Mouse (Mus musculus) cortical plate, adult 2 months (tissue): ENCODE measurements around the gene Zbtb16. TPM values are rescaled to one million over a fixed set of nuclear protein-coding genes. Genes with fewer than 3 reads are reported as not detected.

Experiments
- H3K27ac ChIP-seq: fragments of 200-500 bp; 2 replicates; pipeline ENCODE4 v1.5.1; 2012; ENCODE audit warnings: low read length, control low read depth, inconsistent platforms; ENCODE audit not compliant: insufficient read depth
- H3K4me1 ChIP-seq: fragments of 200-500 bp; 2 replicates; pipeline ENCODE4 v1.6.1; 2011; ENCODE audit warnings: low read length; ENCODE audit not compliant: control insufficient read depth, insufficient read depth
- H3K4me3 ChIP-seq: fragments of 200-500 bp; 2 replicates; pipeline ENCODE4 v1.5.1; 2011; ENCODE audit warnings: mild to moderate bottlenecking, low read length, control low read depth; ENCODE audit not compliant: insufficient read depth
- CTCF ChIP-seq: fragments of 200-500 bp; IDR thresholded peaks from 2 replicates; pipeline ENCODE4 v1.5.1; 2011; ENCODE audit warnings: mild to moderate bottlenecking, control low read depth, low read length; ENCODE audit not compliant: insufficient read depth; ENCODE audit errors: extremely low read depth
- POLR2A ChIP-seq: fragments of 200-500 bp; IDR thresholded peaks from 2 replicates; pipeline ENCODE4 v1.6.1; 2011; ENCODE audit warnings: mild to moderate bottlenecking, low read length, control low read depth; ENCODE audit not compliant: insufficient read depth; ENCODE audit errors: extremely low read depth
- polyA plus RNA-seq: library from polyadenylated mRNA; depleted of rRNA; stranded (reverse); fragments of >200 nt; gene quantifications from 2 replicates; pipeline ENCODE4 v1.2.3, GENCODE M21; 2012

Zbtb16 gene
- polyA plus RNA-seq, 1 experiment, result 22.0 TPM

GRCm38 (mm10) chr9:48753881-48754280, 82.1 kb downstream of the Zbtb16 start:
- Histone ChIP-seq H3K4me3 (no peak overlapping the region), H3K27ac (no peak overlapping the region), H3K4me1 (peaks cover 4% of the 10 kb centered on the region)
- TF ChIP-seq CTCF (no peak), POLR2A (no peak)

- TF ChIP-seq POLR2A (no peak), CTCF (no peak)
- Histone ChIP-seq H3K4me1 (peaks cover 4% of the 10 kb centered on the region), H3K27ac (no peak overlapping the region), H3K4me3 (no peak overlapping the region)
Observed at GRCm38 (mm10) chr9:48751900-48752299, 84.1 kb downstream of the Zbtb16 start.

GRCm38 (mm10) chr9:48749666-48750065, 86.4 kb downstream of the Zbtb16 start:
- Histone ChIP-seq H3K27ac (no peak overlapping the region; the same call in 1 of the 2 replicates), H3K4me3 (no peak overlapping the region), H3K4me1 (peaks cover 7% of the 10 kb centered on the region)
- no peak for TF ChIP-seq CTCF

DNA sequence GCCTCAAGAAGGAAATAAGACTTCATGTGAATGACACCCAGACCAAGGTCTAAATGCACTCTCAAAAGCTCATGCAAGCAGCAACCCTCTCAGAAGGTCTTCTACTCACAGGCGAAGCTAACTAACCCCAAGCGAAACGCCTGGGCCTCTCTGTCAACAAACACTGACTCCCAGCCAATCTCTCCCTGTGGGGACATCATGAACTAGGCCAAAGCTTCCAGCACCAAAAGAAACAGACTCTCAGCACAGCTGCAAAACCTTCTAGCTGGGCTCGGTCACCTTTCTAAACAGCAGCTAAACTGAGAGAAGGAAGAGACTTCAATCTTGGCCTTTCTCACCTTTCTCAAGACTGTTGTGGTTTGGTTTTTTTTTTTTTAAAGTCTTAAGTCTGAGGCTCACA, 86.9 kb downstream of the Zbtb16 start:
- Histone ChIP-seq H3K4me1 (peaks cover 12% of the 10 kb centered on the region), H3K27ac (peak overlapping the region; percentile 33; the same call in 1 of the 2 replicates), H3K4me3 (no peak overlapping the region)
- no peak for TF ChIP-seq CTCF
- TF ChIP-seq POLR2A, result no peak

DNA sequence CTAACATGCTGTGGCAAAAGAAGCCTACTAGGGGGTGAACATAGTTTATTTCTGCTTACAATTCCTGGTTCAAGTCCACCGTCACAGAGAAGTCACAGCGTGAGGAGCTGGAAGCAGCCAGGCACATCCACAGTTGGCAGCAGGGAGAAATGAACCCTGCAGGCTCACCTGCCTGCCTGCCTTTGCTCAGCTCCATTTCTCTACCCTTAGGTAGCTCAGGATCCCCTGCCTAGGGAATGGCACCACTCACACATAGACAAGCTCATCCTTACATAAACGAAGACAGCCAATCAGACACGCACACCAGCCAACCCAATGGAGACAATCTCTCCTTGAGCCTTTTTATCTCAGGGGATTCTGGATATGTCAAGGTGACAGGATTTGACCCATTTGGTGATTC, 87.3 kb downstream of the Zbtb16 start:
- 0 out of 2 replicates have a peak overlapping the region, but pooled peaks have one; percentile 33 for H3K27ac ChIP-seq
- H3K4me3 ChIP-seq, result no peak overlapping the region
- no peak for TF ChIP-seq POLR2A
- TF ChIP-seq CTCF, result no peak
- H3K4me1 ChIP-seq, result peaks cover 10% of the 10 kb centered on the region

DNA sequence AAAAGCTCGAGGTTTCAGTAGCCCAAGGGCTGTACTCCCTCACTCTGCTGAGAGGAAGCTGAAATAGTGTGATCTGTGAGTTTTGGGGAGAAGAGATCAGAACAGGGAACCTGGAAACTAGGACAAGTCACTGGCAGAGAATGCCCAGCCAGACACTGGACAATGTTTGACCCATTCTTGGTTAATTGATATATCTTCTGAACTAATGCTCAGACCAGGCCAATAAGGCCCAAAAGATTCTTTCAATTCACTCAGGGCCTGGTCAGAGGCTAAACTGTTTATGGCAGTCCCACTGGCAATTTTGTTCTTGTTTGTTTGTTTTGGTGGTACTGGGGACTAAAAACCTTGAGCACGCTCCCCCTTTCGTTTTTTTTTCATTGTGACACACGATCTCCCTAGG, 87.8 kb downstream of the Zbtb16 start:
- Histone ChIP-seq H3K4me1 (peaks cover 8% of the 10 kb centered on the region), H3K27ac (no peak overlapping the region), H3K4me3 (no peak overlapping the region)
- TF ChIP-seq POLR2A (no peak), CTCF (no peak)

DNA sequence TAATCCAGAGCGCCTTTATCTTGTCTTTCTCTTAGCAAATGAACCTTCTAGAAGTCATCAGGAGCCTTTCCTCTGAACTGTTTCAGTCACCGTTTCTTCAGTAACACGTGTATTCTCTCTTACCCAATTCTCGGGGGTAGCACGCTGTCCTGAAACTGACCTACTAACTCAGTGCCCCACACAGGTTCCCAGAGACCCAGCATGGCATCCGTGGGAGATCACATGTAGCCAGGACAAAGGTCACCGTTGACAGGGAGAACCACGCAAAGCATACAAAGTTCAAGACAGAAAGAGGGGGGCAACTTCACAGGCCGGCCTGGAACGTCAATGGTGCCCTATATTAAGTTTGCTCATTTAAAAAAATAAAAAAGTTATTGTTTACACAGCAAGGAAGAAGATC, 89.5 kb downstream of the Zbtb16 start:
- TF ChIP-seq POLR2A (no peak), CTCF (no peak)
- no peak overlapping the region for H3K27ac ChIP-seq
- H3K4me3 ChIP-seq, result no peak overlapping the region
- peaks cover 8% of the 10 kb centered on the region for H3K4me1 ChIP-seq

- H3K27ac ChIP-seq, result no peak overlapping the region
- TF ChIP-seq POLR2A (no peak), CTCF (no peak)
- no peak overlapping the region for H3K4me3 ChIP-seq
Observed at GRCm38 (mm10) chr9:48745347-48746119, 90.5 kb downstream of the Zbtb16 start.

GRCm38 (mm10) chr9:48744916-48745315, 91.1 kb downstream of the Zbtb16 start:
- H3K4me3 ChIP-seq, result no peak overlapping the region
- TF ChIP-seq CTCF (no peak), POLR2A (no peak)
- H3K27ac ChIP-seq, result no peak overlapping the region
- peaks cover 15% of the 10 kb centered on the region for H3K4me1 ChIP-seq

More at GRCm38 (mm10) chr9:48745347-48746119, 90.5 kb downstream of the Zbtb16 start:
- peaks cover 12% of the 10 kb centered on the region for H3K4me1 ChIP-seq

GRCm38 (mm10) chr9:48744451-48744850, 91.6 kb downstream of the Zbtb16 start:
- peaks cover 16% of the 10 kb centered on the region for H3K4me1 ChIP-seq
- no peak overlapping the region for H3K27ac ChIP-seq
- TF ChIP-seq POLR2A (no peak), CTCF (no peak)
- H3K4me3 ChIP-seq, result no peak overlapping the region
